11 mouse cellular contexts compared by ENCODE assay signal in genomic region chr9:64612984-64613649, GRCm38 (mm10).
A peak's percentile ranks its signal among the peaks of the same experiment; 100 is the strongest.
DNase-seq lines count a peak whose midpoint lies in the region; ATAC-seq lines count a peak whose summit lies in the region.
"Had no signal": no experiment of that assay in that cellular context is flagged by ENCODE, and none has a peak within 500 bp of the region (broad histone marks: within the 10 kb centered on the region; RNA-seq: fewer than 3 reads in every experiment).

No protein-coding gene starts in this region.

- H3K4me2 ChIP-seq in hindbrain, embryonic 12.5 days (replicated peaks): no peak overlapping the region
- H3K4me2 ChIP-seq in neural tube, embryonic 13.5 days: peak overlapping the region; percentile 35; the same call in 1 of the 2 replicates
- 0 out of 2 replicates have a peak overlapping the region, but pooled peaks have one; percentile 27 for H3K4me2 ChIP-seq in neural tube, embryonic 14.5 days (ENCODE audit: low read depth, low read length)
- H3K4me2 ChIP-seq: lung, embryonic 15.5 days had no signal

- no peak for DNase-seq in hindbrain, embryonic 10.5 days (ENCODE audit: low spot score)
- no peak for DNase-seq in neural tube, embryonic 10.5 days (ENCODE audit: extremely low spot score, low spot score)
- peak; percentile 47 for DNase-seq in brain, embryonic 18.5 days (ENCODE audit: low read depth, low spot score)
- no peak for DNase-seq in layer of hippocampus, adult 8-10 months (ENCODE audit: low spot score in 2 of 2)
- DNase-seq: heart, postnatal 4 days; spleen, adult 18-20 months had no signal

- peaks cover 35% of the 10 kb centered on the region for H3K4me1 ChIP-seq in hindbrain, embryonic 12.5 days
- H3K4me1 ChIP-seq in hindbrain, embryonic 10.5 days (replicated peaks): peaks cover 30% of the 10 kb centered on the region
- H3K4me1 ChIP-seq in neural tube, embryonic 13.5 days (replicated peaks): peaks cover 51% of the 10 kb centered on the region
- H3K4me1 ChIP-seq in neural tube, embryonic 14.5 days (ENCODE audit: control insufficient read depth, insufficient read depth, low read length): peaks cover 17% of the 10 kb centered on the region

- no peaks in the 10 kb centered on the region for H3K9me3 ChIP-seq in hindbrain, embryonic 12.5 days (replicated peaks)
- no peaks in the 10 kb centered on the region for H3K9me3 ChIP-seq in hindbrain, embryonic 10.5 days
- H3K9me3 ChIP-seq in neural tube, embryonic 13.5 days: no peaks in the 10 kb centered on the region
- H3K9me3 ChIP-seq in neural tube, embryonic 14.5 days (ENCODE audit: control insufficient read depth, low read length): no peaks in the 10 kb centered on the region
- H3K9me3 ChIP-seq: lung, embryonic 15.5 days had no signal

- peaks cover 7% of the 10 kb centered on the region; the same call in 1 of the 2 replicates for H3K27me3 ChIP-seq in hindbrain, embryonic 12.5 days
- peaks cover 22% of the 10 kb centered on the region; the same call in 1 of the 2 replicates for H3K27me3 ChIP-seq in hindbrain, embryonic 10.5 days (ENCODE audit: insufficient read depth, poor library complexity, severe bottlenecking)
- H3K27me3 ChIP-seq in neural tube, embryonic 13.5 days: peaks cover 7% of the 10 kb centered on the region
- no peaks in the 10 kb centered on the region for H3K27me3 ChIP-seq in neural tube, embryonic 14.5 days (ENCODE audit: control insufficient read depth, insufficient read depth, low read length)
- H3K27me3 ChIP-seq: lung, embryonic 15.5 days had no signal

- H3K36me3 ChIP-seq in hindbrain, embryonic 12.5 days: no peaks in the 10 kb centered on the region
- H3K36me3 ChIP-seq in hindbrain, embryonic 10.5 days: no peaks in the 10 kb centered on the region
- H3K36me3 ChIP-seq in neural tube, embryonic 13.5 days: no peaks in the 10 kb centered on the region
- H3K36me3 ChIP-seq in neural tube, embryonic 14.5 days (ENCODE audit: control insufficient read depth, insufficient read depth, low read length): no peaks in the 10 kb centered on the region
- H3K36me3 ChIP-seq: lung, embryonic 15.5 days had no signal

- 44% methylated on average over 7 of the region's 7 CpGs for WGBS in hindbrain, embryonic 12.5 days
- WGBS in hindbrain, embryonic 10.5 days: 49% methylated on average over 7 of the region's 7 CpGs
- WGBS in neural tube, embryonic 13.5 days: 46% methylated on average over 7 of the region's 7 CpGs
- WGBS in neural tube, embryonic 14.5 days: 42% methylated on average over 7 of the region's 7 CpGs

- H3K9ac ChIP-seq in hindbrain, embryonic 12.5 days: no peak overlapping the region
- no peak overlapping the region for H3K9ac ChIP-seq in neural tube, embryonic 13.5 days
- no peak overlapping the region for H3K9ac ChIP-seq in neural tube, embryonic 14.5 days (replicated peaks; ENCODE audit: low read depth, low read length)
- H3K9ac ChIP-seq: lung, embryonic 15.5 days had no signal

- no peak overlapping the region for H3K4me3 ChIP-seq in hindbrain, embryonic 12.5 days
- no peak overlapping the region for H3K4me3 ChIP-seq in hindbrain, embryonic 10.5 days
- no peak overlapping the region for H3K4me3 ChIP-seq in neural tube, embryonic 13.5 days
- H3K4me3 ChIP-seq in neural tube, embryonic 14.5 days (ENCODE audit: low read depth, low read length): no peak overlapping the region
- H3K4me3 ChIP-seq: lung, embryonic 15.5 days had no signal

- peak overlapping the region; percentile 76; the same call in 1 of the 2 replicates for H3K27ac ChIP-seq in hindbrain, embryonic 12.5 days
- H3K27ac ChIP-seq in hindbrain, embryonic 10.5 days: no peak overlapping the region
- H3K27ac ChIP-seq in neural tube, embryonic 13.5 days (replicated peaks): peak overlapping the region; percentile 82
- peak overlapping the region; percentile 66; the same call in 1 of the 2 replicates for H3K27ac ChIP-seq in neural tube, embryonic 14.5 days (ENCODE audit: low read depth, low read length)
- H3K27ac ChIP-seq: lung, embryonic 15.5 days had no signal

- ATAC-seq in hindbrain, embryonic 12.5 days (ENCODE audit: low FRiP score): no peak
- 0 out of 2 replicates have a peak, but pooled peaks have one; percentile 21 for ATAC-seq in neural tube, embryonic 13.5 days (ENCODE audit: low read depth)
- ATAC-seq in neural tube, embryonic 14.5 days (ENCODE audit: low read depth): no peak
- ATAC-seq in granulocyte monocyte progenitor cell, adult 5-6 weeks (replicated peaks; ENCODE audit: poor library complexity, severe bottlenecking): no peak
